In genomic region chr6:88782981-88783397, GRCm38 (mm10) we compare ENCODE assay signal across 12 mouse cellular contexts. TPM values are rescaled to one million over a fixed set of nuclear protein-coding genes. Genes with fewer than 3 reads are reported as not detected.
DNase-seq lines count a peak whose midpoint lies in the region; TF ChIP-seq lines count a peak whose summit lies in the region.
"Had no signal": no experiment of that assay in that cellular context is flagged by ENCODE, and none has a peak within 500 bp of the region (broad histone marks: within the 10 kb centered on the region; RNA-seq: fewer than 3 reads in every experiment).

No protein-coding gene starts in this region.

- H3K79me2 ChIP-seq in CH12.LX (replicated peaks; ENCODE audit: control insufficient read depth, extremely low read depth, insufficient read depth, poor library complexity, severe bottlenecking), result peaks cover 35% of the 10 kb centered on the region

- H3K4me2 ChIP-seq in CH12.LX (ENCODE audit: insufficient read depth, low read depth, poor library complexity, severe bottlenecking), result no peak overlapping the region
- H3K4me2 ChIP-seq: forebrain, embryonic 15.5 days; hindbrain, embryonic 12.5 days had no signal

- DNase-seq in CD4-positive, CD25-positive, alpha-beta regulatory T cell, adult 2 months (ENCODE audit: low read depth, low spot score), result peak; percentile 40
- peak; percentile 66 for DNase-seq in CH12.LX (ENCODE audit: extremely low read depth)
- DNase-seq in lung, postnatal 36 days, result peak; percentile 53
- no peak for DNase-seq in urinary bladder, adult 2 months (ENCODE audit: low spot score)
- no peak for DNase-seq in thymus, postnatal 10 days (ENCODE audit: low spot score in 2 of 2)
- no peak for DNase-seq in left cerebral cortex, adult 11 months (ENCODE audit: low spot score)
- DNase-seq: cerebellum, postnatal 25 days had no signal

- TF ChIP-seq EP300 in CH12.LX (IDR thresholded peaks at IDR 0.05; ENCODE audit: low read length), result no peak

- no peak for TF ChIP-seq POLR2A in CH12.LX (IDR thresholded peaks at IDR 0.05; ENCODE audit: low read depth, low read length)

- no peaks in the 10 kb centered on the region for H3K9me3 ChIP-seq in CH12.LX (replicated peaks; ENCODE audit: low read length)
- no peaks in the 10 kb centered on the region for H3K9me3 ChIP-seq in erythroblast, embryonic 14.5 days (ENCODE audit: control insufficient read depth, low read length)
- H3K9me3 ChIP-seq: forebrain, embryonic 15.5 days; hindbrain, embryonic 12.5 days; megakaryocyte, embryonic 14.5 days had no signal

- peaks cover 29 to 72% of the 10 kb centered on the region in 2 experiments for H3K4me1 ChIP-seq in CH12.LX (ENCODE audit: control insufficient read depth in 1 of 2, insufficient read depth in 2 of 2)
- H3K4me1 ChIP-seq in erythroblast, embryonic 14.5 days (ENCODE audit: control insufficient read depth), result peaks cover 93% of the 10 kb centered on the region

- no peak overlapping the region for H3K4me3 ChIP-seq in CH12.LX (replicated peaks in 1 of 3; ENCODE audit: low read depth in 2 of 3, low read length in 2 of 3, poor library complexity in 1 of 3)
- peak overlapping the region; percentile 27 for H3K4me3 ChIP-seq in erythroblast, embryonic 14.5 days (replicated peaks)
- H3K4me3 ChIP-seq: forebrain, embryonic 15.5 days; hindbrain, embryonic 12.5 days; left cerebral cortex, adult 2 months; megakaryocyte, embryonic 14.5 days had no signal

- in situ Hi-C loops in CH12.LX (cut with MboI; ENCODE audit: low pct_ligation_motif_present, low pct_unique_long_range_greater_than_20kb, low sequenced_read_pairs), result no loop called here

- dilution Hi-C loops in CH12.LX (cut with MboI; ENCODE audit: extremely low pct_ligation_motif_present, extremely low pct_unique_long_range_greater_than_20kb, low sequenced_read_pairs), result no loop called here

- peaks cover 50 to 71% of the 10 kb centered on the region in 2 experiments for H3K36me3 ChIP-seq in CH12.LX (replicated peaks in 1 of 2; ENCODE audit: control insufficient read depth in 1 of 2, insufficient read depth in 1 of 2, low read length in 1 of 2)
- H3K36me3 ChIP-seq in erythroblast, embryonic 14.5 days (ENCODE audit: control insufficient read depth), result peaks cover 84% of the 10 kb centered on the region
- H3K36me3 ChIP-seq: forebrain, embryonic 15.5 days; hindbrain, embryonic 12.5 days had no signal

- no peak for TF ChIP-seq RAD21 in CH12.LX (IDR thresholded peaks at IDR 0.05; ENCODE audit: low read depth, low read length)

- no peak overlapping the region; the same call in 1 of the 2 replicates for H3K27ac ChIP-seq in CH12.LX (ENCODE audit: insufficient read depth, low read depth)
- H3K27ac ChIP-seq: forebrain, embryonic 15.5 days; hindbrain, embryonic 12.5 days had no signal

- TF ChIP-seq CTCF in CH12.LX (conservative IDR thresholded peaks at IDR 0.05 in 1 of 2, IDR thresholded peaks at IDR 0.05 in 1 of 2; ENCODE audit: low read depth in 2 of 2, low read length in 2 of 2), result no peak

- no peaks in the 10 kb centered on the region for H3K27me3 ChIP-seq in CH12.LX (replicated peaks)
- H3K27me3 ChIP-seq in erythroblast, embryonic 14.5 days (ENCODE audit: control insufficient read depth), result no peaks in the 10 kb centered on the region
- H3K27me3 ChIP-seq: forebrain, embryonic 15.5 days; hindbrain, embryonic 12.5 days had no signal

- no peak overlapping the region for H3K9ac ChIP-seq in CH12.LX (ENCODE audit: insufficient read depth, low read depth)
- H3K9ac ChIP-seq: forebrain, embryonic 15.5 days; hindbrain, embryonic 12.5 days had no signal

TF ChIP-seq in CH12.LX, 34 proteins besides CTCF, POLR2A, EP300 and RAD21:
- TF ChIP-seq MAX (IDR thresholded peaks at IDR 0.05; ENCODE audit: low read length) (no peak), NELFE (IDR thresholded peaks at IDR 0.05; ENCODE audit: low read depth, low read length) (no peak), MEF2A (IDR thresholded peaks at IDR 0.05; ENCODE audit: borderline replicate concordance, low read depth, low read length) (no peak), ZKSCAN1 (IDR thresholded peaks at IDR 0.05; ENCODE audit: borderline replicate concordance, low read depth, low read length) (no peak), USF1 (IDR thresholded peaks at IDR 0.05; ENCODE audit: low read depth, low read length) (no peak), ELF1 (IDR thresholded peaks at IDR 0.05; ENCODE audit: low read depth, low read length) (no peak), TBP (conservative IDR thresholded peaks at IDR 0.05; ENCODE audit: low read depth, low read length) (no peak), TCF12 (IDR thresholded peaks at IDR 0.05; ENCODE audit: low read depth, low read length) (no peak), KAT2A (IDR thresholded peaks at IDR 0.05; ENCODE audit: insufficient replicate concordance, low read length) (no peak), HCFC1 (IDR thresholded peaks at IDR 0.05; ENCODE audit: low read depth, low read length) (no peak)

RNA-seq across cellular contexts. Expression of gene Mgll, which starts 58.8 kb away (rescaled TPM):
- total RNA-seq in CH12.LX (2012; rRNA removed) (81.1 and 95.6 TPM in 2 replicates), CH12.LX (2014; rRNA removed) (57.7 and 60.8 TPM in 2 replicates)
- 66.6 and 76.5 TPM in 2 replicates for polyA plus RNA-seq in CH12.LX (2012; ENCODE audit: insufficient read length, low read depth)
- 28.7 and 42.4 TPM in 2 replicates for polyA plus RNA-seq in erythroblast, embryonic 14.5 days (2012)
- 66.3 and 69.7 TPM in 2 replicates for polyA plus RNA-seq in urinary bladder, adult 2 months (2012; rRNA removed)

RNA-seq across cellular contexts. Expression of gene Abtb1, which starts 58.8 kb away (rescaled TPM):
- total RNA-seq in CH12.LX (2012; rRNA removed) (11.2 and 18.4 TPM in 2 replicates), CH12.LX (2014; rRNA removed) (13.0 and 14.9 TPM in 2 replicates)
- 17.8 and 20.8 TPM in 2 replicates for polyA plus RNA-seq in CH12.LX (2012; ENCODE audit: insufficient read length, low read depth)
- 21.3 and 21.4 TPM in 2 replicates for polyA plus RNA-seq in erythroblast, embryonic 14.5 days (2012)
- polyA plus RNA-seq in urinary bladder, adult 2 months (2012; rRNA removed), result 48.1 and 51.8 TPM in 2 replicates

Comparison
In these comparisons a context has a peak if more than half of its experiments do, and no peak if none do; other contexts are left out.
1. DNase-seq: peak in CD4-positive, CD25-positive, alpha-beta regulatory T cell, adult 2 months (single experiment), CH12.LX (single experiment) and lung, postnatal 36 days (single experiment); none in urinary bladder, adult 2 months (single experiment), thymus, postnatal 10 days (0 of 2) and left cerebral cortex, adult 11 months (single experiment).